Mouse (Mus musculus) stomach, embryonic 16.5 days (tissue): ENCODE data around the gene Tmem240. TPM values are rescaled to one million over a fixed set of nuclear protein-coding genes. Genes with fewer than 3 reads are reported as not detected.

ENCODE experiments used
- ATAC-seq: fragments of 200-750 bp; cut with Nextera tagmentation; 2 replicates; pipeline ENCODE4 v1.8.0; 2017; ENCODE audit warnings: moderate number of reproducible peaks, moderate TSS enrichment; ENCODE audit not compliant: insufficient read depth, low FRiP score
- H3K27ac ChIP-seq: fragments of 300-500 bp; sonication (generic); 2 replicates; pipeline ENCODE4 v1.5.1; 2014; ENCODE audit warnings: low read length
- H3K27me3 ChIP-seq: fragments of 300-500 bp; sonication (generic); 2 replicates; pipeline ENCODE4 v1.6.1; 2014; ENCODE audit warnings: low read length, control low read depth, mixed read lengths; ENCODE audit not compliant: control insufficient read depth, insufficient read depth
- H3K36me3 ChIP-seq: fragments of 300-500 bp; sonication (generic); 2 replicates; pipeline ENCODE4 v1.6.1; 2014; ENCODE audit warnings: low read length; ENCODE audit not compliant: control insufficient read depth, insufficient read depth
- H3K4me1 ChIP-seq: fragments of 300-500 bp; sonication (generic); 2 replicates; pipeline ENCODE4 v1.6.1; 2014; ENCODE audit warnings: low read length, control low read depth, mixed read lengths; ENCODE audit not compliant: control insufficient read depth, insufficient read depth
- H3K4me2 ChIP-seq: fragments of 300-500 bp; sonication (generic); 2 replicates; pipeline ENCODE4 v1.6.1; 2014; ENCODE audit warnings: low read depth, low read length, mixed read lengths
- H3K4me3 ChIP-seq: fragments of 300-500 bp; sonication (generic); replicated peaks from 2 replicates; pipeline ENCODE4 v1.5.1; 2014; ENCODE audit warnings: mild to moderate bottlenecking, low read length
- H3K9ac ChIP-seq: fragments of 300-500 bp; sonication (generic); 2 replicates; pipeline ENCODE4 v1.6.1; 2014; ENCODE audit warnings: low read length
- H3K9me3 ChIP-seq: fragments of 300-500 bp; sonication (generic); replicated peaks from 2 replicates; pipeline ENCODE4 v1.6.1; 2016; ENCODE audit warnings: low read length, control low read depth; ENCODE audit not compliant: control insufficient read depth
- WGBS: fragments of 180-500 bp; shearing (Covaris S2); extraction: QIAGEN DNeasy Blood & Tissue Kit; methylation state at CpG from one replicate; pipeline ENCODE4 v1.1.7; 2014; 5-methylcytosine and 5-hydroxymethylcytosine counted together
- polyA plus RNA-seq: library from polyadenylated mRNA; unstranded; fragments of >200 nt; fragmentation: Nextera tagmentation; extraction: Ambion mirVana; gene quantifications from 2 replicates; pipeline ENCODE4 v1.2.1, GENCODE M21; 2015

Gene Tmem240
- polyA plus RNA-seq, 1 experiment from 2014 or later = 0.46 TPM

- Histone ChIP-seq H3K4me2 (no peak overlapping the region), H3K36me3 (0 out of 2 replicates have a peak, but pooled peaks cover 4% of the 10 kb centered on the region), H3K27me3 (no peaks in the 10 kb centered on the region), H3K9me3 (no peaks in the 10 kb centered on the region), H3K27ac (no peak overlapping the region), H3K4me3 (no peak overlapping the region), H3K9ac (no peak overlapping the region), H3K4me1 (no peaks in the 10 kb centered on the region)
- WGBS = 75% methylated on average over 4 of the region's 4 CpGs
- no peak for ATAC-seq
These were observed 12.9 kb upstream of the Tmem240 start for GRCm38 (mm10) chr4:155721668-155722083.

GRCm38 (mm10) chr4:155727993-155728392, 6.6 kb upstream of the Tmem240 start:
- ATAC-seq = no peak
- WGBS = 69% methylated on average over 2 of the region's 2 CpGs
- Histone ChIP-seq H3K4me3 (no peak overlapping the region), H3K27ac (no peak overlapping the region), H3K36me3 (0 out of 2 replicates have a peak, but pooled peaks cover 4% of the 10 kb centered on the region), H3K9ac (no peak overlapping the region), H3K4me1 (no peaks in the 10 kb centered on the region), H3K9me3 (no peaks in the 10 kb centered on the region), H3K27me3 (no peaks in the 10 kb centered on the region), H3K4me2 (no peak overlapping the region)

GRCm38 (mm10) chr4:155733267-155733666, 1.3 kb upstream of the Tmem240 start:
- H3K9ac ChIP-seq = no peak overlapping the region
- no peaks in the 10 kb centered on the region for H3K27me3 ChIP-seq
- WGBS = 77% methylated on average over 10 of the region's 10 CpGs
- ATAC-seq = no peak
- H3K9me3 ChIP-seq = no peaks in the 10 kb centered on the region
- no peak overlapping the region for H3K4me3 ChIP-seq
- H3K27ac ChIP-seq = no peak overlapping the region
- no peaks in the 10 kb centered on the region for H3K36me3 ChIP-seq
- peaks cover 14% of the 10 kb centered on the region for H3K4me1 ChIP-seq
- no peak overlapping the region; the same call in 1 of the 2 replicates for H3K4me2 ChIP-seq

GRCm38 (mm10) chr4:155734951-155735702, 527 bp downstream of the Tmem240 start:
- Histone ChIP-seq H3K9me3 (no peaks in the 10 kb centered on the region), H3K4me3 (peak overlapping the region; percentile 74), H3K9ac (peak overlapping the region; percentile 85), H3K4me2 (peak overlapping the region; percentile 94), H3K36me3 (0 out of 2 replicates have a peak, but pooled peaks cover 4% of the 10 kb centered on the region), H3K4me1 (peaks cover 14% of the 10 kb centered on the region), H3K27me3 (no peaks in the 10 kb centered on the region), H3K27ac (peak overlapping the region; percentile 57)
- ATAC-seq = peak; percentile 77
- 1% methylated on average over 79 of the region's 79 CpGs for WGBS

GRCm38 (mm10) chr4:155735788-155736187, 1.2 kb downstream of the Tmem240 start:
- Histone ChIP-seq H3K4me1 (peaks cover 14% of the 10 kb centered on the region), H3K4me2 (peak overlapping the region; percentile 94), H3K9me3 (no peaks in the 10 kb centered on the region), H3K27me3 (no peaks in the 10 kb centered on the region), H3K9ac (peak overlapping the region; percentile 85), H3K36me3 (0 out of 2 replicates have a peak, but pooled peaks cover 10% of the 10 kb centered on the region), H3K4me3 (peak overlapping the region; percentile 74), H3K27ac (no peak overlapping the region)
- no peak for ATAC-seq
- 62% methylated on average over 5 of the region's 5 CpGs for WGBS

- no peaks in the 10 kb centered on the region for H3K9me3 ChIP-seq
- no peak overlapping the region for H3K27ac ChIP-seq
- 91% methylated on average over 5 of the region's 5 CpGs for WGBS
- 0 out of 2 replicates have a peak, but pooled peaks cover 10% of the 10 kb centered on the region for H3K36me3 ChIP-seq
- no peak overlapping the region for H3K4me3 ChIP-seq
- no peak for ATAC-seq
- H3K9ac ChIP-seq = no peak overlapping the region
- no peak overlapping the region for H3K4me2 ChIP-seq
- no peaks in the 10 kb centered on the region for H3K27me3 ChIP-seq
- H3K4me1 ChIP-seq = peaks cover 14% of the 10 kb centered on the region
These were observed 1.8 kb downstream of the Tmem240 start for GRCm38 (mm10) chr4:155736421-155736820.

GRCm38 (mm10) chr4:155738262-155738661, 3.7 kb downstream of the Tmem240 start:
- Histone ChIP-seq H3K4me2 (no peak overlapping the region), H3K9ac (no peak overlapping the region), H3K9me3 (no peaks in the 10 kb centered on the region), H3K27ac (no peak overlapping the region), H3K27me3 (no peaks in the 10 kb centered on the region), H3K4me3 (no peak overlapping the region), H3K36me3 (0 out of 2 replicates have a peak, but pooled peaks cover 10% of the 10 kb centered on the region), H3K4me1 (peaks cover 14% of the 10 kb centered on the region)
- WGBS = 40% methylated on average over 8 of the region's 8 CpGs
- ATAC-seq = no peak

- H3K4me2 ChIP-seq = no peak overlapping the region
- H3K9ac ChIP-seq = no peak overlapping the region
- peaks cover 11% of the 10 kb centered on the region for H3K4me1 ChIP-seq
- no peaks in the 10 kb centered on the region for H3K27me3 ChIP-seq
- 75% methylated on average over 6 of the region's 6 CpGs for WGBS
- H3K36me3 ChIP-seq = 0 out of 2 replicates have a peak, but pooled peaks cover 10% of the 10 kb centered on the region
- no peak overlapping the region for H3K4me3 ChIP-seq
- ATAC-seq = no peak
- H3K27ac ChIP-seq = no peak overlapping the region
- no peaks in the 10 kb centered on the region for H3K9me3 ChIP-seq
These were observed 4.6 kb downstream of the Tmem240 start for GRCm38 (mm10) chr4:155739152-155739551.

GRCm38 (mm10) chr4:155739741-155740636, 5.4 kb downstream of the Tmem240 start:
- Histone ChIP-seq H3K27ac (no peak overlapping the region), H3K9ac (no peak overlapping the region), H3K4me1 (peaks cover 11% of the 10 kb centered on the region), H3K36me3 (0 out of 2 replicates have a peak, but pooled peaks cover 16% of the 10 kb centered on the region), H3K27me3 (no peaks in the 10 kb centered on the region), H3K9me3 (no peaks in the 10 kb centered on the region), H3K4me3 (no peak overlapping the region), H3K4me2 (no peak overlapping the region)
- no peak for ATAC-seq
- WGBS = 83% methylated on average over 37 of the region's 37 CpGs
